Mouse (Mus musculus): ENCODE data around the gene Gm10338. TPM values are rescaled to one million over a fixed set of nuclear protein-coding genes. Genes with fewer than 3 reads are reported as not detected.
A peak's percentile ranks its signal among the peaks of the same experiment; 100 is the strongest.
"Not testable (repeated sequence)": the region's sequence is repeated elsewhere in the genome, so short reads cannot be mapped to it uniquely, and the experiment has no call there.

Gene Gm10338
- not detected in 2 replicates for polyA plus RNA-seq (2015; fragmentation: Nextera tagmentation; extraction: Ambion mirVana)

GRCm38 (mm10) chr14:7595492-7595891, at the start of gene Gm10338:
Gm10338 (minus strand) TSS chr14:7595592.
- H3K9ac ChIP-seq (replicated peaks; ENCODE audit: low read depth, low read length); H3K36me3 ChIP-seq (ENCODE audit: control insufficient read depth, insufficient read depth); H3K27ac ChIP-seq (ENCODE audit: low read length); H3K4me3 ChIP-seq (replicated peaks; ENCODE audit: low read length); H3K4me2 ChIP-seq (ENCODE audit: low read length); H3K4me1 ChIP-seq (replicated peaks; ENCODE audit: control insufficient read depth, insufficient read depth, low read length); H3K27me3 ChIP-seq (replicated peaks; ENCODE audit: control insufficient read depth, insufficient read depth, low read length); ATAC-seq; H3K9me3 ChIP-seq (ENCODE audit: control insufficient read depth, low read length): not testable (repeated sequence)
- WGBS, result no CpG with 5 or more reads among the region's 2 CpGs

- ATAC-seq; H3K9ac ChIP-seq (replicated peaks; ENCODE audit: low read depth, low read length); H3K4me3 ChIP-seq (replicated peaks; ENCODE audit: low read length); H3K36me3 ChIP-seq (ENCODE audit: control insufficient read depth, insufficient read depth); H3K4me1 ChIP-seq (replicated peaks; ENCODE audit: control insufficient read depth, insufficient read depth, low read length); H3K9me3 ChIP-seq (ENCODE audit: control insufficient read depth, low read length); H3K27me3 ChIP-seq (replicated peaks; ENCODE audit: control insufficient read depth, insufficient read depth, low read length); H3K27ac ChIP-seq (ENCODE audit: low read length); H3K4me2 ChIP-seq (ENCODE audit: low read length): not testable (repeated sequence)
- no CpG with 5 or more reads among the region's 2 CpGs for WGBS
These were observed 48.5 kb upstream of the Gm10338 start, which contains the start of gene Gm10128 for GRCm38 (mm10) chr14:7643872-7644271. Gm10128 (minus strand) TSS chr14:7643972.

GRCm38 (mm10) chr14:7568382-7568781, 27.0 kb downstream of the Gm10338 start, which contains the start of gene Gm3558:
Gm3558 (minus strand) TSS chr14:7568566.
- peak within 1 kb of the TSS; percentile 56 for H3K4me2 ChIP-seq (ENCODE audit: low read length)
- H3K27ac ChIP-seq (ENCODE audit: low read length); H3K36me3 ChIP-seq (ENCODE audit: control insufficient read depth, insufficient read depth); H3K4me1 ChIP-seq (replicated peaks; ENCODE audit: control insufficient read depth, insufficient read depth, low read length); H3K9me3 ChIP-seq (ENCODE audit: control insufficient read depth, low read length); H3K27me3 ChIP-seq (replicated peaks; ENCODE audit: control insufficient read depth, insufficient read depth, low read length); ATAC-seq: not testable (repeated sequence)
- H3K4me3 ChIP-seq (replicated peaks; ENCODE audit: low read length), result peak within 1 kb of the TSS; percentile 45
- H3K9ac ChIP-seq (replicated peaks; ENCODE audit: low read depth, low read length), result peak within 1 kb of the TSS; percentile 41; the same call in 1 of the 2 replicates
- WGBS, result 0% methylated on average over 1 of the region's 34 CpGs

GRCm38 (mm10) chr14:7567890-7568289, 27.5 kb downstream of the Gm10338 start:
- not testable (repeated sequence) for H3K36me3 ChIP-seq (ENCODE audit: control insufficient read depth, insufficient read depth); H3K27me3 ChIP-seq (replicated peaks; ENCODE audit: control insufficient read depth, insufficient read depth, low read length); H3K9me3 ChIP-seq (ENCODE audit: control insufficient read depth, low read length); H3K27ac ChIP-seq (ENCODE audit: low read length); H3K4me1 ChIP-seq (replicated peaks; ENCODE audit: control insufficient read depth, insufficient read depth, low read length); ATAC-seq
- WGBS, result under 1% methylated on average over 19 of the region's 27 CpGs
- H3K9ac ChIP-seq (replicated peaks; ENCODE audit: low read depth, low read length), result peak overlapping the region; percentile 41; the same call in 1 of the 2 replicates
- peak overlapping the region; percentile 56 for H3K4me2 ChIP-seq (ENCODE audit: low read length)
- peak overlapping the region; percentile 45 for H3K4me3 ChIP-seq (replicated peaks; ENCODE audit: low read length)

GRCm38 (mm10) chr14:7567266-7567665, 28.1 kb downstream of the Gm10338 start:
- H3K36me3 ChIP-seq (ENCODE audit: control insufficient read depth, insufficient read depth); H3K27ac ChIP-seq (ENCODE audit: low read length); H3K4me2 ChIP-seq (ENCODE audit: low read length); H3K4me3 ChIP-seq (replicated peaks; ENCODE audit: low read length); H3K9ac ChIP-seq (replicated peaks; ENCODE audit: low read depth, low read length); ATAC-seq; H3K9me3 ChIP-seq (ENCODE audit: control insufficient read depth, low read length); H3K4me1 ChIP-seq (replicated peaks; ENCODE audit: control insufficient read depth, insufficient read depth, low read length); H3K27me3 ChIP-seq (replicated peaks; ENCODE audit: control insufficient read depth, insufficient read depth, low read length): not testable (repeated sequence)
- 0% methylated on average over 6 of the region's 9 CpGs for WGBS

Other genes starting within 250 kb of the Gm10338 start
- not detected in 2 replicates for gene Gm8374, start 230.5 kb downstream of the Gm10338 start, polyA plus RNA-seq (2015; fragmentation: Nextera tagmentation; extraction: Ambion mirVana)
- not detected in 2 replicates for gene Gm3755, start 144.7 kb downstream of the Gm10338 start, polyA plus RNA-seq (2015; fragmentation: Nextera tagmentation; extraction: Ambion mirVana)
- 12.4 and 15.4 TPM in 2 replicates for gene Gm3752, start 111.8 kb downstream of the Gm10338 start, polyA plus RNA-seq (2015; fragmentation: Nextera tagmentation; extraction: Ambion mirVana)
- gene Gm3558, start 27.0 kb downstream of the Gm10338 start, polyA plus RNA-seq (2015; fragmentation: Nextera tagmentation; extraction: Ambion mirVana), result 3.0 and 3.8 TPM in 2 replicates
- not detected in 2 replicates for gene Gm10128, start 48.4 kb upstream of the Gm10338 start, polyA plus RNA-seq (2015; fragmentation: Nextera tagmentation; extraction: Ambion mirVana)
- gene Gm26661, start 196.0 kb upstream of the Gm10338 start, polyA plus RNA-seq (2015; fragmentation: Nextera tagmentation; extraction: Ambion mirVana), result not detected in 2 replicates
- gene Flnb, start 222.4 kb upstream of the Gm10338 start, polyA plus RNA-seq (2015; fragmentation: Nextera tagmentation; extraction: Ambion mirVana), result 10.5 and 16.2 TPM in 2 replicates